Mouse (Mus musculus): Measurements from ENCODE around the gene Plch2.

DNA sequence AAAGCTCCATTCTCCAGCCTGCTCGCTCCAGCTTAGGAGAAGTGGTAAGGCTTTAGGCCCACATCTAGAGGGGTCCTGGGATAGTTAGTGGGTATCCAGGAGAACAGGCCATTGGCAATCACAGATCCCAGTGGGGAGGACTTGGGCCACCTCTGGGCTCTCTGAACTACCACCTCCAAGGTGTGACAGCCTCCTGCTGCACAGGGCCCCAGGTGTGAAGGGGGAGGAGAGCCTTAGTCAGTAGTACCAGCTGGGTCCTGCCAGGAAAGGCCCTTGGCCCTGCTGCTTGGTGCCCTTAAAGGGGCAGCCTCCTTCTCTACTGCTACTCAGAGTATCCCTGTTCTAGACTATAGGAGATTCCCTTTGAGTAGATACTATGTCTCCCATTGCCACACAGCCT, 36.4 kb downstream of the Plch2 start:
- TF ChIP-seq POLR2A (IDR thresholded peaks at IDR 0.05; ENCODE audit: borderline replicate concordance, extremely low read depth, low read depth, low read length) (no peak), CTCF (IDR thresholded peaks at IDR 0.05; ENCODE audit: insufficient read depth, low read length) (no peak)

Data from lung, adult 2 months (tissue).